Mouse (Mus musculus): ENCODE results near the gene Fads2. TPM values are rescaled to one million over a fixed set of nuclear protein-coding genes. Genes with fewer than 3 reads are reported as not detected.
"Not testable (repeated sequence)": the region's sequence is repeated elsewhere in the genome, so short reads cannot be mapped to it uniquely, and the experiment has no call there.

Gene Fads2
- 27.1 and 31.1 TPM in 2 replicates for polyA plus RNA-seq (2014; fragmentation: Nextera tagmentation; extraction: Ambion mirVana)

DNA sequence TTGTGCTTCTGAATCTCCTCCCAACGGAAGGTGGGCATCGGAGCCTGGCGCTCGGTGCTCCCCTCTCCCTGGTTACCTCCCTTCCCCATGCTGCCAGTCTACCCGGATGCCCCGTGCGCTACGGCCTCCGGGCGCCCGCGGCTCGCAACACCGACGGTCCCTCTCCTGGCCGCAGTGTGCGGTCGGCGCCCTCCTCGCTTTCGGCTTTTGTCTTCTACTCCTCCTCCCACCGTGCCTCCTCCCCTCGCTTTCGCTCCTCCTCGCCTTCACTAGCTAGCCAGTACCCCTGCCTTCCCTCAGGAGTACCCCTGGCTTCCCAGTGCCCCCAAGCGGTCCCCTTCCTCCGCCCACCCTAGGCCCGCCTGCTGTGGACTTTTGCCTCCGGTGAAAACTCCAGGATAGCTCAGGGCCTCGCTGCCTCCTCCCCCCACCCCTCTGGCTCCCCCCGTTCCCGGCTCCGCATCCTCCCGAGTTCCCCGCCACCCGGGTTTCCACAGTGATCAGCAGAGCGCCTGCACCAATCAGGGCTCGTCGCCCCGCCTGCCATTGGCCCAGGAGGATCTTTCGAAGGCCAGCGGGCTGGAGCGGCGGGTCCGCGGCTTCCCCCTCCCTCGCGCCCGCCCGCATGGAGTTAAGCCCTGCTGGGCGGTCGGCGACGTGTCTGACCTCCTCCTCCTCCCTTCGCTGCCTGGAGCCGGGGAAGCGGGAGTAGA, at the start of gene Fads2:
TSS of gene Fads2 (minus strand) at position 406 of the 713 bp plus-strand sequence.
- no peaks in the 10 kb centered on the region for H3K27me3 ChIP-seq (ENCODE audit: control insufficient read depth, insufficient read depth, low read length)
- H3K4me2 ChIP-seq = peak within 1 kb of the TSS; percentile 70
- H3K9ac ChIP-seq (ENCODE audit: low read depth, low read length) = peak within 1 kb of the TSS; percentile 89
- no peaks in the 10 kb centered on the region for H3K9me3 ChIP-seq (replicated peaks; ENCODE audit: control insufficient read depth, low read length)
- H3K36me3 ChIP-seq (ENCODE audit: control insufficient read depth, insufficient read depth, low read length) = no peaks in the 10 kb centered on the region
- ATAC-seq (replicated peaks; ENCODE audit: insufficient number of reproducible peaks, low FRiP score, low TSS enrichment) = peak; percentile 86
- H3K4me1 ChIP-seq (ENCODE audit: control insufficient read depth, insufficient read depth, low read length) = peaks cover 13% of the 10 kb centered on the region
- H3K4me3 ChIP-seq (ENCODE audit: low read depth, low read length) = peak within 1 kb of the TSS; percentile 81
- peak within 1 kb of the TSS; percentile 79 for H3K27ac ChIP-seq (ENCODE audit: low read depth, low read length)
- under 1% methylated on average over 57 of the region's 57 CpGs for WGBS (ENCODE audit: insufficient replicate concordance)

DNA sequence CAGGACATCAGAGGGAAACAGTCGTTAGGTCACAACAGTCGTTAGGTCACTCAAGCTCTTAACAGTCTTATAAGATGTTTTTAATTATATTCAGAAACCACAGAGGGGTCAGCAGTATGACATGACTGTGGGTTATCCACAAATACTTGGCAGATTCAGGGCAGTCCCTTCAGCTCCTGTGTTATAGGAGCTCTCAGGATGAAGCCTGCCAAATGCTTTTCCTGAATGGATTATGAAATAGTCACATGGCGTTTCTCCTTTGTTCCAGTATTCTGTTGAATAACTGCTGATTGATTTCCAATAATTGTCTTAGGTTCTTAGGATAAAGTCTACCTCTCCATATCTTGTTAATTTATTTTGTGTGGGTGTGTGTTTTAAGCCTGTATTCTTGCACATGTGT, 47.6 kb upstream of the Fads2 start:
- no peaks in the 10 kb centered on the region for H3K9me3 ChIP-seq (replicated peaks; ENCODE audit: control insufficient read depth, low read length)
- no peaks in the 10 kb centered on the region for H3K27me3 ChIP-seq (ENCODE audit: control insufficient read depth, insufficient read depth, low read length)
- H3K4me3 ChIP-seq (ENCODE audit: low read depth, low read length) = no peak overlapping the region
- no peaks in the 10 kb centered on the region for H3K36me3 ChIP-seq (ENCODE audit: control insufficient read depth, insufficient read depth, low read length)
- H3K4me1 ChIP-seq (ENCODE audit: control insufficient read depth, insufficient read depth, low read length) = no peaks in the 10 kb centered on the region
- H3K9ac ChIP-seq (ENCODE audit: low read depth, low read length) = no peak overlapping the region
- no peak overlapping the region for H3K4me2 ChIP-seq
- WGBS (ENCODE audit: insufficient replicate concordance) = 58% methylated on average over 3 of the region's 3 CpGs
- ATAC-seq (replicated peaks; ENCODE audit: insufficient number of reproducible peaks, low FRiP score, low TSS enrichment) = no peak
- H3K27ac ChIP-seq (ENCODE audit: low read depth, low read length) = no peak overlapping the region

DNA sequence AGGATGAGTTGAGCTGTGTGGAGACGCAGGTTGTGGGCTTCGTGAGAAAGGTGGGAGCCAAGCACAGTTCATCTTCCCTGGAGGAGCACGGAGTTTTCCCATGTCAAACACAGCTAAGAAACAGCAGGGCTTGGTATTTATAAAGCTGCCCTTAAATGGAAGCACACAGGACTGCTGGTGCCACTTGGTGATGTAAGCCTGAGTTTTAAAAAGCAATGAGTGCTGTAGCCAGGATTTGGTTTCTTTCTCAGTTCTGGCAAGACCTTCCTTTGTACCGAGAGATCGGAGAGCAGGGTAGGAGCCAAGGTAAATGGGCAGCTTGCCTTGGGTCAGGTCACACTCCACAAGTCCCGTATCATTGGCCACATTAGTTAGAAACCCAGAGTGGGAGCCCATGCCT, 47.0 kb upstream of the Fads2 start:
- Histone ChIP-seq H3K27me3 (ENCODE audit: control insufficient read depth, insufficient read depth, low read length) (no peaks in the 10 kb centered on the region), H3K36me3 (ENCODE audit: control insufficient read depth, insufficient read depth, low read length) (no peaks in the 10 kb centered on the region), H3K9me3 (replicated peaks; ENCODE audit: control insufficient read depth, low read length) (no peaks in the 10 kb centered on the region), H3K4me2 (no peak overlapping the region), H3K27ac (ENCODE audit: low read depth, low read length) (no peak overlapping the region), H3K9ac (ENCODE audit: low read depth, low read length) (no peak overlapping the region), H3K4me1 (ENCODE audit: control insufficient read depth, insufficient read depth, low read length) (no peaks in the 10 kb centered on the region), H3K4me3 (ENCODE audit: low read depth, low read length) (no peak overlapping the region)
- no peak for ATAC-seq (replicated peaks; ENCODE audit: insufficient number of reproducible peaks, low FRiP score, low TSS enrichment)
- WGBS (ENCODE audit: insufficient replicate concordance) = 74% methylated on average over 6 of the region's 6 CpGs

DNA sequence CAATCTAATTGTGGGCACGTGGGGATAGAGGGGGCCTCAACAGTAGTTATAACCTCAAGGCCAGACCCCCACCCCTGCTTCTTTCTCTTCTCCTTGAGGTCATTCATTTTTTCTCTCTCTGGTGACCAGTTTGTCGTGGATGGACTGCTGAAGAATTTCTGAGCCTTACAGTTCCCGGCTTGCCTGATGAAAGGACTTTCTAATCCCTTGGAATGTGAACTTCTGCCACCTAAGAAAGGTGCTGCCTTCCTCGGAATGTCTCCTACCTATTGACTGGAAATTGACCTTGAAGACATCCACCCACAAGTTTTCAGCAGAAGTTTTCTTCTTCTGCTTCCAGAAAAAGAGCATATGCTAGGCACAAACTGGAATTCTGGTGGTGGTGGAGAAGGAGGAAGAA, 42.9 kb upstream of the Fads2 start:
- no peaks in the 10 kb centered on the region for H3K9me3 ChIP-seq (replicated peaks; ENCODE audit: control insufficient read depth, low read length)
- H3K4me1 ChIP-seq (ENCODE audit: control insufficient read depth, insufficient read depth, low read length) = no peaks in the 10 kb centered on the region
- H3K4me2 ChIP-seq = no peak overlapping the region
- no peaks in the 10 kb centered on the region for H3K27me3 ChIP-seq (ENCODE audit: control insufficient read depth, insufficient read depth, low read length)
- 52% methylated on average over 4 of the region's 4 CpGs for WGBS (ENCODE audit: insufficient replicate concordance)
- no peak overlapping the region for H3K9ac ChIP-seq (ENCODE audit: low read depth, low read length)
- no peaks in the 10 kb centered on the region for H3K36me3 ChIP-seq (ENCODE audit: control insufficient read depth, insufficient read depth, low read length)
- no peak for ATAC-seq (replicated peaks; ENCODE audit: insufficient number of reproducible peaks, low FRiP score, low TSS enrichment)
- H3K4me3 ChIP-seq (ENCODE audit: low read depth, low read length) = no peak overlapping the region
- no peak overlapping the region for H3K27ac ChIP-seq (ENCODE audit: low read depth, low read length)

DNA sequence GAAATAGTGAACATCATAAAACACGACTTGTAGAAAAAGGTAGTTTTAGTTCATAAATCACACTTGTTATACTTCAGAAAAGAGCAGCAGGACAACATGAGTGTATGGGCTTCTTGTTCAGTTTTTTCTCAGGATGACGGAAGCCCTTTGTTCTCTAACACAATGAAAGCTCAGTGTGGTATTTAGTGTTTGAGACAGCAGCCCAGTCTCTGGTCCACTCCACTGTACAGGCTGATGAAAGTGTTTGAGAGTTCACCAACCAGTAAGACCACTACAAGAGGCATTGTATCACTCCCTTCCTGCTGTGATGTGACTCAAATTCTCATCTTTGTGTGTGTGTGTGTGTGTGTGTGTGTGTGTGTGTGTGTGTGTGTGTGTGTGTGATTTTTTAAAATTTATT, 42.1 kb upstream of the Fads2 start:
- Histone ChIP-seq H3K9ac (ENCODE audit: low read depth, low read length) (no peak overlapping the region), H3K27me3 (ENCODE audit: control insufficient read depth, insufficient read depth, low read length) (no peaks in the 10 kb centered on the region), H3K36me3 (ENCODE audit: control insufficient read depth, insufficient read depth, low read length) (no peaks in the 10 kb centered on the region), H3K4me2 (no peak overlapping the region), H3K4me3 (ENCODE audit: low read depth, low read length) (no peak overlapping the region), H3K4me1 (ENCODE audit: control insufficient read depth, insufficient read depth, low read length) (no peaks in the 10 kb centered on the region), H3K27ac (ENCODE audit: low read depth, low read length) (no peak overlapping the region), H3K9me3 (replicated peaks; ENCODE audit: control insufficient read depth, low read length) (no peaks in the 10 kb centered on the region)
- 65% methylated on average over 2 of the region's 2 CpGs for WGBS (ENCODE audit: insufficient replicate concordance)
- no peak for ATAC-seq (replicated peaks; ENCODE audit: insufficient number of reproducible peaks, low FRiP score, low TSS enrichment)

DNA sequence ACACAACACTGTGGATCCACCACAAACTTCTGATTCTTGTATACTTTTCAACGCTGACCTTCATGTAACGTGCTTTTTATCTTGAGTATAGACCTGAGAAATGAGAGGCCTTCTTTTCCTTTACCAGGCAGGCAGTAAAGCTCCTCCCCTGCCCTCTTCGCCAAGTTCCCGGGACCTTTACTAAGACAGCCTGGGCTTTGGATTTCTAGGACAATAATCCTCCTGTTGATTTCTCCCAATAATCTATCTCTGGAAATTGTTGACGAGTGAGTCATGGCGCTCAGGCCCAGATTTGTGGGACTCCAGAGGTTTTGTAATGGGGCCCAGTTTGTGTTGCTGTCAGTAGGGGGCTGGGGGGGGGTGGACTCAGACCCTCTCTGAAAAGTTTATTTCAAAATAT, 38.2 kb upstream of the Fads2 start:
- H3K27me3 ChIP-seq (ENCODE audit: control insufficient read depth, insufficient read depth, low read length) = no peaks in the 10 kb centered on the region
- H3K4me3 ChIP-seq (ENCODE audit: low read depth, low read length) = no peak overlapping the region
- H3K9me3 ChIP-seq (replicated peaks; ENCODE audit: control insufficient read depth, low read length) = no peaks in the 10 kb centered on the region
- H3K36me3 ChIP-seq (ENCODE audit: control insufficient read depth, insufficient read depth, low read length) = no peaks in the 10 kb centered on the region
- no peak overlapping the region for H3K4me2 ChIP-seq
- no peak overlapping the region for H3K9ac ChIP-seq (ENCODE audit: low read depth, low read length)
- H3K4me1 ChIP-seq (ENCODE audit: control insufficient read depth, insufficient read depth, low read length) = no peaks in the 10 kb centered on the region
- no peak overlapping the region for H3K27ac ChIP-seq (ENCODE audit: low read depth, low read length)
- no peak for ATAC-seq (replicated peaks; ENCODE audit: insufficient number of reproducible peaks, low FRiP score, low TSS enrichment)
- 66% methylated on average over 6 of the region's 6 CpGs for WGBS (ENCODE audit: insufficient replicate concordance)

DNA sequence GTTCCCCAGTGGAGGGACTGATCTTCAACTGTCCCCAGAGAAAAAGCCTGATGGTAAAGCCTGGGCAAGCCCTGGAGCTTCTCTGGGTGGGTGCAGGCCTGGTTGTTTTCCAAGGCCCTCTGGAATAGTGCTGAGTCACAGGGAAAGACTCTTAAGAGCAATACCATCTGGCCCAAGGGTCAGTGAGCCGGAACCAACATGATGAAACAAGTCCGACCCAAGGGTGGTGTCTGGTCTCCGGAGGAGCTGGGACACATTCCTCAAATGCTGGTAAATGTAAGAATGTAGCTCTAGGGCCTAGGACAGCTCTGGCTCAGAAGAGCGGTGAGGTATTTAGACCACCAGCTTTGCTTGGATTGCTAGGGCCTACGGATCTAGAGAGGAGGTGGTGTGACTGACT, 35.9 kb upstream of the Fads2 start:
- 67% methylated on average over 5 of the region's 5 CpGs for WGBS (ENCODE audit: insufficient replicate concordance)
- no peak overlapping the region for H3K9ac ChIP-seq (ENCODE audit: low read depth, low read length)

DNA sequence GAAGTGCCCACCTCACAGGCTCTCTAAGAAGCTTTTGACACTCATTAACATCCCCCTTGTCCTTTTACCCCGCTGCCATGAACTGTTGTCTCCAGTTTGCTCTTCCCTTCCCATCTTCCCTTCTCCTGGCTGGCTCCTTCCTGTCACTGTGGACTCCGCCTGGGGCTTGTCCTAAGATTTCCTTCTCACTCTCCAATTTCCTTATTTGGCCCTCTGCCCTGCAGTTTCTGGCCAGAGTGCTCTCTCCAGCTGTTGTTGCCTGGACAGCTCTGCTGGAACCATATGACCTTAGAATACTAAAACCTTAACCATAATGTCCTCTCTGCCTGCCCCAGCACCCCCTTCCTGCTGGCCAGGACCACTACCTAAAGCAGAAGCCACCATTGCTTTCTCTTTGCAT, 33.1 kb upstream of the Fads2 start:
- Histone ChIP-seq H3K9me3 (replicated peaks; ENCODE audit: control insufficient read depth, low read length) (no peaks in the 10 kb centered on the region), H3K36me3 (ENCODE audit: control insufficient read depth, insufficient read depth, low read length) (no peaks in the 10 kb centered on the region), H3K4me3 (ENCODE audit: low read depth, low read length) (no peak overlapping the region), H3K4me1 (ENCODE audit: control insufficient read depth, insufficient read depth, low read length) (no peaks in the 10 kb centered on the region), H3K27ac (ENCODE audit: low read depth, low read length) (no peak overlapping the region), H3K9ac (ENCODE audit: low read depth, low read length) (no peak overlapping the region), H3K4me2 (no peak overlapping the region), H3K27me3 (ENCODE audit: control insufficient read depth, insufficient read depth, low read length) (no peaks in the 10 kb centered on the region)
- no peak for ATAC-seq (replicated peaks; ENCODE audit: insufficient number of reproducible peaks, low FRiP score, low TSS enrichment)
- WGBS (ENCODE audit: insufficient replicate concordance) = 39% methylated on average over 2 of the region's 2 CpGs

More for the DNA sequence above, 35.9 kb upstream of the Fads2 start:
- no peak overlapping the region for H3K4me3 ChIP-seq (ENCODE audit: low read depth, low read length)
- no peaks in the 10 kb centered on the region for H3K9me3 ChIP-seq (replicated peaks; ENCODE audit: control insufficient read depth, low read length)
- H3K4me1 ChIP-seq (ENCODE audit: control insufficient read depth, insufficient read depth, low read length) = no peaks in the 10 kb centered on the region
- no peak for ATAC-seq (replicated peaks; ENCODE audit: insufficient number of reproducible peaks, low FRiP score, low TSS enrichment)
- no peak overlapping the region for H3K27ac ChIP-seq (ENCODE audit: low read depth, low read length)
- no peaks in the 10 kb centered on the region for H3K36me3 ChIP-seq (ENCODE audit: control insufficient read depth, insufficient read depth, low read length)
- no peak overlapping the region for H3K4me2 ChIP-seq
- H3K27me3 ChIP-seq (ENCODE audit: control insufficient read depth, insufficient read depth, low read length) = no peaks in the 10 kb centered on the region

DNA sequence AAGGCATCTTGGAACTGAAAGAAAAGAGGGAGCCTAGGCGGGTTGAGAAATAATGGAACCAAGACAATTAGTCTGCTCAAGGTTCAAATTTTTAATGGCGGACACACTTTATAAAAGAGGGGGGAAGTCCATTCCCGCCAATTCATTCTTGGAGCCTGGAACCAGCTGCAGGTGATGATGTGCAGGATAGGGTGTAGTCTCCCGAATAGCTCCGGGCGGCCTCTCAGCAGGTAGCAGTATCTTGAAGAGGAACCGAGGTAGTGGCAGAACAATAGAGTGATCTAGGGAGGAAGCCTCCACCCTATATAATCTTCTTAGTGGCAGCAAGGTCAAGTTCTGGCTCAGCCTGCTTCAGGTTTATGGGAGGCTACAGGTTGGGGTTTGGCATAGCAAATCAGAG, 28.0 kb upstream of the Fads2 start:
- H3K4me3 ChIP-seq (ENCODE audit: low read depth, low read length); H3K4me2 ChIP-seq; H3K9ac ChIP-seq (ENCODE audit: low read depth, low read length); H3K27me3 ChIP-seq (ENCODE audit: control insufficient read depth, insufficient read depth, low read length); H3K36me3 ChIP-seq (ENCODE audit: control insufficient read depth, insufficient read depth, low read length); ATAC-seq (replicated peaks; ENCODE audit: insufficient number of reproducible peaks, low FRiP score, low TSS enrichment); H3K9me3 ChIP-seq (replicated peaks; ENCODE audit: control insufficient read depth, low read length); H3K27ac ChIP-seq (ENCODE audit: low read depth, low read length); H3K4me1 ChIP-seq (ENCODE audit: control insufficient read depth, insufficient read depth, low read length): not testable (repeated sequence)
- 69% methylated on average over 7 of the region's 7 CpGs for WGBS (ENCODE audit: insufficient replicate concordance)
